Mouse (Mus musculus) spleen, adult 2 months (tissue): ENCODE measurements around the gene Rassf5. TPM values are rescaled to one million over a fixed set of nuclear protein-coding genes. Genes with fewer than 3 reads are reported as not detected.

Experiments
- DNase-seq, 2 experiments: peaks; one replicate each; pipeline versions ENCODE4 v3.0.0 to v3.0.0-alpha.2; 2012 to 2021; ENCODE audit warnings: low spot score in 2 of 2, low read depth in 1 of 2
- H3K27ac ChIP-seq: fragments of 200-500 bp; 2 replicates; pipeline ENCODE4 v1.5.1; 2012; ENCODE audit warnings: low read length, inconsistent platforms; ENCODE audit not compliant: insufficient read depth
- H3K27me3 ChIP-seq: fragments of 200-500 bp; 2 replicates; pipeline ENCODE4 v1.6.1; 2012; ENCODE audit warnings: mild to moderate bottlenecking, moderate library complexity, low read length, inconsistent platforms; ENCODE audit not compliant: control insufficient read depth, insufficient read depth
- H3K36me3 ChIP-seq: fragments of 200-500 bp; 2 replicates; pipeline ENCODE4 v1.6.1; 2012; ENCODE audit warnings: mild to moderate bottlenecking, low read length, inconsistent platforms; ENCODE audit not compliant: control insufficient read depth, insufficient read depth
- H3K4me1 ChIP-seq: fragments of 200-500 bp; 2 replicates; pipeline ENCODE4 v1.6.1; 2011; ENCODE audit warnings: inconsistent platforms; ENCODE audit not compliant: control insufficient read depth, insufficient read depth, insufficient read length
- H3K4me3 ChIP-seq: fragments of 200-500 bp; 2 replicates; pipeline ENCODE4 v1.5.1; 2011; ENCODE audit warnings: mild to moderate bottlenecking, inconsistent platforms; ENCODE audit not compliant: insufficient read depth, insufficient read length; ENCODE audit errors: extremely low read depth
- CTCF ChIP-seq: fragments of 200-500 bp; IDR thresholded peaks from 2 replicates; pipeline ENCODE4 v1.5.1; 2011; ENCODE audit warnings: mild to moderate bottlenecking, inconsistent platforms; ENCODE audit not compliant: insufficient read depth, insufficient read length, insufficient replicate concordance; ENCODE audit errors: extremely low read depth
- POLR2A ChIP-seq: fragments of 200-500 bp; IDR thresholded peaks from 2 replicates; pipeline ENCODE4 v1.6.1; 2011; ENCODE audit warnings: low read depth, low read length, inconsistent platforms
- WGBS: fragments of 180-500 bp; shearing (Covaris S2); methylation state at CpG from one replicate; pipeline ENCODE4 v1.1.7; 2018; 5-methylcytosine and 5-hydroxymethylcytosine counted together
- polyA plus RNA-seq: library from polyadenylated mRNA; depleted of rRNA; stranded (reverse); fragments of >200 nt; gene quantifications from 2 replicates; pipeline ENCODE4 v1.2.3, GENCODE M21; 2012

The Rassf5 gene
- polyA plus RNA-seq, 1 experiment: 40.4 TPM

- TF ChIP-seq CTCF (no peak), POLR2A (no peak)
- Histone ChIP-seq H3K36me3 (0 out of 2 replicates have a peak, but pooled peaks cover 1% of the 10 kb centered on the region), H3K4me1 (no peaks in the 10 kb centered on the region), H3K27ac (no peak overlapping the region), H3K4me3 (no peak overlapping the region), H3K27me3 (no peaks in the 10 kb centered on the region)
- 79% methylated on average over 5 of the region's 5 CpGs for WGBS
- no peak for DNase-seq
Observed at GRCm38 (mm10) chr1:131286803-131287202, 41.7 kb upstream of the Rassf5 start.

- Histone ChIP-seq H3K36me3 (0 out of 2 replicates have a peak, but pooled peaks cover 1% of the 10 kb centered on the region), H3K4me3 (no peak overlapping the region), H3K27ac (no peak overlapping the region), H3K27me3 (no peaks in the 10 kb centered on the region), H3K4me1 (peaks cover 3% of the 10 kb centered on the region; the same call in 1 of the 2 replicates)
- no peak for TF ChIP-seq POLR2A
- TF ChIP-seq CTCF: no peak
- 87% methylated on average over 4 of the region's 4 CpGs for WGBS
- no peak for DNase-seq
Observed at GRCm38 (mm10) chr1:131284616-131285015, 39.6 kb upstream of the Rassf5 start.

GRCm38 (mm10) chr1:131284167-131284566 lies 39.1 kb upstream of the Rassf5 start:
- no peak for DNase-seq
- no peak overlapping the region for H3K4me3 ChIP-seq
- no peak overlapping the region for H3K27ac ChIP-seq
- H3K4me1 ChIP-seq: peaks cover 3% of the 10 kb centered on the region; the same call in 1 of the 2 replicates
- H3K27me3 ChIP-seq: no peaks in the 10 kb centered on the region
- no peak for TF ChIP-seq CTCF
- no peak for TF ChIP-seq POLR2A
- WGBS: 96% methylated on average over 1 of the region's 1 CpGs
- no peaks in the 10 kb centered on the region for H3K36me3 ChIP-seq

- peaks cover 3% of the 10 kb centered on the region; the same call in 1 of the 2 replicates for H3K4me1 ChIP-seq
- no peaks in the 10 kb centered on the region for H3K27me3 ChIP-seq
- TF ChIP-seq POLR2A: no peak
- no peak for TF ChIP-seq CTCF
- WGBS: 83% methylated on average over 4 of the region's 4 CpGs
- no peak overlapping the region for H3K27ac ChIP-seq
- DNase-seq: no peak
- H3K4me3 ChIP-seq: no peak overlapping the region
- no peaks in the 10 kb centered on the region for H3K36me3 ChIP-seq
Observed at GRCm38 (mm10) chr1:131281731-131282130, 36.7 kb upstream of the Rassf5 start.

GRCm38 (mm10) chr1:131280280-131280679 lies 35.2 kb upstream of the Rassf5 start:
- 0 out of 2 replicates have a peak overlapping the region, but pooled peaks have one; percentile 15 for H3K27ac ChIP-seq
- DNase-seq: peak in 1 of 2 experiments; percentile 27

GRCm38 (mm10) chr1:131279456-131279776 lies 34.4 kb upstream of the Rassf5 start, which contains the start of gene Ikbke:
Ikbke (minus strand) TSS chr1:131279606.
- H3K36me3 ChIP-seq: no peaks in the 10 kb centered on the region
- peaks cover 3% of the 10 kb centered on the region; the same call in 1 of the 2 replicates for H3K4me1 ChIP-seq
- no peak; the same call in 1 of the 2 replicates for TF ChIP-seq POLR2A
- no peak for TF ChIP-seq CTCF
- no peak for DNase-seq
- peak within 1 kb of the TSS; percentile 77 for H3K27ac ChIP-seq
- no peaks in the 10 kb centered on the region for H3K27me3 ChIP-seq
- H3K4me3 ChIP-seq: peak within 1 kb of the TSS; percentile 59
- WGBS: 9% methylated on average over 4 of the region's 4 CpGs

More at GRCm38 (mm10) chr1:131280280-131280679, 35.2 kb upstream of the Rassf5 start:
- 45% methylated on average over 3 of the region's 3 CpGs for WGBS
- no peaks in the 10 kb centered on the region for H3K27me3 ChIP-seq
- TF ChIP-seq POLR2A: no peak
- H3K4me1 ChIP-seq: peaks cover 3% of the 10 kb centered on the region; the same call in 1 of the 2 replicates
- no peak overlapping the region for H3K4me3 ChIP-seq
- no peaks in the 10 kb centered on the region for H3K36me3 ChIP-seq

- H3K27me3 ChIP-seq: no peaks in the 10 kb centered on the region
- no peaks in the 10 kb centered on the region for H3K36me3 ChIP-seq
- peak overlapping the region; percentile 59 for H3K4me3 ChIP-seq
- peaks cover 3% of the 10 kb centered on the region; the same call in 1 of the 2 replicates for H3K4me1 ChIP-seq
- TF ChIP-seq CTCF (no peak), POLR2A (no peak)
- peak in 1 of 2 experiments; percentile 20 for DNase-seq
- WGBS: 11% methylated on average over 8 of the region's 8 CpGs
- peak overlapping the region; percentile 77 for H3K27ac ChIP-seq
Observed at GRCm38 (mm10) chr1:131278606-131279455, 33.8 kb upstream of the Rassf5 start.
